Mouse (Mus musculus): ENCODE measurements around the gene Agt. TPM values are rescaled to one million over a fixed set of nuclear protein-coding genes. Genes with fewer than 3 reads are reported as not detected.
A peak's percentile ranks its signal among the peaks of the same experiment; 100 is the strongest.

Gene Agt
- polyA plus RNA-seq, 1 experiment from 2014 or later = 0.14 TPM

DNA sequence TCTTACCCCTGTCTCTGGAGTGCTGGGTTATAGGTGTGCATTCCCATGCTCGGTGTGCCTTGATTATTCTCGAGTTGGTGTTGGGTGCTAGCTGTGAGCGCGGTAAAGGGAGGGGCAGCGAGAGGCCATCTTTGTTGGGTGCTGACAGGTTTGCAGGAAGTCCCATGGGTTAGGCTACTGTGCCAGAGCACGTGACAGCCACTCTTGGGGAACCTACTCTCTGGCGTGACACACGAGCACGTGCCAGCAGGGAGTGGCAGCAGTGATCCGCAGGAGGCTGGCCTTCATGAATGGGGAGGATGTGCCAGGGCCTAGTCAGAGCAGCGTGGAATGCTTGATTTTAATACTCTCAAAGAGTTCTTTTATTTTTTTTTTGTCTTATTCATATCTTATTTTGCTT lies 43.2 kb downstream of the Agt start:
- Histone ChIP-seq H3K9ac (no peak overlapping the region), H3K27me3 (no peaks in the 10 kb centered on the region), H3K9me3 (no peaks in the 10 kb centered on the region), H3K4me1 (peaks cover 9% of the 10 kb centered on the region), H3K27ac (no peak overlapping the region), H3K4me3 (no peak overlapping the region), H3K36me3 (peaks cover 50% of the 10 kb centered on the region), H3K4me2 (replicated peaks) (no peak overlapping the region)
- 91% methylated on average over 11 of the region's 11 CpGs for WGBS
- ATAC-seq (ENCODE audit: insufficient number of reproducible peaks, insufficient read depth, low FRiP score, low TSS enrichment) = no peak

DNA sequence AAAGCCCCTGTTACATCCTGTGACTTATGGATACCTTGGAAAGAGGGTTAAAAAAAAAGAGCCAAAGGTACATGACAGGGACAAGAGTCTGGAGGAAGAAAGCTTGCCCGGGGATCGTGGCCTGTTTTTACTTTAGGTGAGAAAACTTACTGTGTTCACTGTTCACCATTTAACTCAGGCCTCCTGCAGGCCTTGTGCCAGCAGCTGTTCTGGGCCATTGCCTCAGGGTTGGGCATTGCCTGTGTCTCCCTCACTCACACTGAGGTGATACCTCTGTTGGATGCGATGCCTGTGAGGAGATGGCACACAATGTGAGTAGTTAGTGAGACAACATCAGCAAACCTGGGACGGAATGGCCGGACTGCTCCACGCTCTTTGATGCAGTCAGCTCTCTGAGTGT lies 47.6 kb downstream of the Agt start:
- WGBS = 92% methylated on average over 6 of the region's 6 CpGs
- Histone ChIP-seq H3K4me3 (0 out of 2 replicates have a peak overlapping the region, but pooled peaks have one; percentile 89), H3K27me3 (no peaks in the 10 kb centered on the region), H3K4me1 (peaks cover 9% of the 10 kb centered on the region), H3K9ac (no peak overlapping the region), H3K4me2 (replicated peaks) (peak overlapping the region; percentile 75), H3K36me3 (peaks cover 14% of the 10 kb centered on the region), H3K9me3 (no peaks in the 10 kb centered on the region), H3K27ac (no peak overlapping the region)
- ATAC-seq (ENCODE audit: insufficient number of reproducible peaks, insufficient read depth, low FRiP score, low TSS enrichment) = no peak

DNA sequence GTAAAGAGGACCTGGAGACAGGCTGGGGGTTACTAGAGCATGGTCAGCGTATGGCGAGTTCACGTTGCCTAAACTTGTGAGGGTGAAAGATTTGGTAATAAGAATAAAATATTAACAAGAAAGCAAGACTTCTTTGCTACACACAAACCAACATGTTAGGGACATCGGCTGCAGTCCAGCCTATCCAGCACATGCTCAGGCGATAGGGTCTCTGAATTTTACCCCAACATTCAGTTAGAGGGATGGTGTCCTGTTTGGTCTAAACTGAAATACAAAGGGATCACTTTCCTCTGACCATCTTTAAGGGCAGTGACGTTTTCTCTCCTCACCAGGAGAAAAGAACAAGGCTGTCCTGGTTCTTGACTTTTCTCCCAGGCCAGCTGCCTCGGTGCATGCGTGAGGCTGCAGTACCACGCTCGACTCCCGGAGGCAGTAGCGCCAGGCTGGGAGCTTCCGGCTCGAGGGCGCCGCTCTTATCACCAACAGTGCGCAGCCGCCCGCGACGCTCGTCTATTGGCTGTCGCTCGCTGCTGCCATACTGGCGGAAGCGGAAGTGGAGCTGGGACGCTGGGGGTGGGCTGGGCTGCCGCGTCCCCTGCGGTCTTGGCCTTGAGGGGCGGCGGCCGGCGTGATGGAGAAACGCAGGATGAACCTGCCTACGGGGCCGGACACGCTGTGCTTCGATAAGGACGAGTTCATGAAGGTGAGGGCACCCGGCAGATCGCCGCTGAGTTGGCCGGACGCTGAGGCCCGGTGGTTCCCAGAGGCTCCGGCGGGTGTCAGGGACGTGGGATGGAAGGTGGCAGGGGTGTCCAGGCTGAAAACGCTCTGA lies 49.0 kb downstream of the Agt start, which contains the start of gene Cog2:
Gene Cog2, plus strand, starts transcription at position 519 of the 832 bp plus-strand sequence.
- H3K9ac ChIP-seq = peak within 1 kb of the TSS; percentile 83
- H3K36me3 ChIP-seq = peaks cover under 1% of the 10 kb centered on the region
- peak; percentile 93 for ATAC-seq (ENCODE audit: insufficient number of reproducible peaks, insufficient read depth, low FRiP score, low TSS enrichment)
- H3K4me2 ChIP-seq (replicated peaks) = peak within 1 kb of the TSS; percentile 75
- no peak within 1 kb of the TSS for H3K27ac ChIP-seq
- peak within 1 kb of the TSS; percentile 89 for H3K4me3 ChIP-seq
- 10% methylated on average over 50 of the region's 50 CpGs for WGBS
- peaks cover 9% of the 10 kb centered on the region for H3K4me1 ChIP-seq
- H3K9me3 ChIP-seq = no peaks in the 10 kb centered on the region
- no peaks in the 10 kb centered on the region for H3K27me3 ChIP-seq

DNA sequence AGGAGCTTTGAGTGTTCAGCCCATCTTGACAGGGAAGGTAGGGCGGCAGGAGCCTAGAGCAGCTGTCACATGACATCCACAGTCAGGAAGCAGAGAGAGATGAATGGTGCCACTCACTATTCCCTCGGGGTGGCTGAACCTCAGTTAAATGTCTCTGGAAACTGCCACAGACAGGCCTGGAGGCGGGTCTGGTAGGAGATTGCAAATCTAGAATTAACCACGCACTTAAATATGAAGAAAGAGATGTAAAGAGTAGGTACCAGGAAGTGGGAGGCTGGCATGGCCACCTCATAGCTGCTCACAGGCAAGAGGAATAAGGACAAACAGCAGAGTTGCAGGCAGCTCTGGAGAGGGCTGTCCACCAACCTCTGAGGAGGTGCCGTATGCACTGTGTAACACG lies 52.4 kb downstream of the Agt start:
- H3K4me2 ChIP-seq (replicated peaks) = no peak overlapping the region
- peaks cover 9% of the 10 kb centered on the region for H3K4me1 ChIP-seq
- 69% methylated on average over 6 of the region's 6 CpGs for WGBS
- no peaks in the 10 kb centered on the region for H3K9me3 ChIP-seq
- no peak for ATAC-seq (ENCODE audit: insufficient number of reproducible peaks, insufficient read depth, low FRiP score, low TSS enrichment)
- H3K4me3 ChIP-seq = no peak overlapping the region
- H3K9ac ChIP-seq = no peak overlapping the region
- no peaks in the 10 kb centered on the region for H3K27me3 ChIP-seq
- no peaks in the 10 kb centered on the region for H3K36me3 ChIP-seq
- no peak overlapping the region for H3K27ac ChIP-seq

DNA sequence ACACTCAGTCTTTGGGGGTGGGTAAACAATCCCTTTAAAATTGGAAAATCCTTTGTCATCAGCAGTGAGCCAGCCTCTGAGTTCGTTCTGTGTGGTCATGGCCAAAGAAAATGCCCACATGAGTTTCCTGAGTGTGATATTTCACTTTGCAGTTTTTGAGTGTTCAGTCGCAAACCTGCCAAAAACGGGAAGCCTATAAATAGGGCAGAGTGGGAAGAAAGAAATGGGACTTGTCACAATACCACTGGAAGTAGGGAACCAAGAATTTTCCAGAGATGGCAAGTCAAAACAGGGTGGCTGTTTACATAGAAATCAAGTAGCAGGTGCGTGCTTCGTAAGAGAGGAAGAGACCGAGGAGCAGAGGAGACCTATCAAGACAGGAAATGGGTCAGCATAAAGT lies 53.0 kb downstream of the Agt start:
- H3K27me3 ChIP-seq = no peaks in the 10 kb centered on the region
- no peak overlapping the region for H3K4me2 ChIP-seq (replicated peaks)
- H3K9ac ChIP-seq = no peak overlapping the region
- peaks cover 3% of the 10 kb centered on the region for H3K4me1 ChIP-seq
- no peaks in the 10 kb centered on the region for H3K9me3 ChIP-seq
- 77% methylated on average over 6 of the region's 6 CpGs for WGBS
- no peaks in the 10 kb centered on the region for H3K36me3 ChIP-seq
- H3K4me3 ChIP-seq = no peak overlapping the region
- no peak overlapping the region for H3K27ac ChIP-seq
- ATAC-seq (ENCODE audit: insufficient number of reproducible peaks, insufficient read depth, low FRiP score, low TSS enrichment) = no peak

DNA sequence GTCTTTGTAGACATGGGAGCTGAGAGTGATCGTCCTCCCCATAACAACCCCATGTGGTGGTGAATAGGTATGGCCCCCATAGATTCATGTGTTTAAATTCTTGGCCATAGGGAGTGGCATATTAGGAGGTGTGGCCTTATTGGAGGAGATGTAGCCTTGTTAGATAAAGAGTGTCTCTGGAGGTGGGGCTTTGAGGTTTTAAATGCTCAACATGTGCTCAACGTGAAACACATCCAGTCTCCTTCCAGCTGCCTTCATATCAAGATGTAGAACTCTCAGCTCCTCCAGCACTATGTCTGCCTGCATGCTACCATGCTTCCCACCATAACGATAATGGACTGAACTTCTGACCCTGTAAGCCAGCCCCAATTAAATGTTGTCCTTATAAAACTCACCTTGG lies 53.5 kb downstream of the Agt start:
- Histone ChIP-seq H3K9ac (no peak overlapping the region), H3K9me3 (no peaks in the 10 kb centered on the region), H3K36me3 (no peaks in the 10 kb centered on the region), H3K4me1 (no peaks in the 10 kb centered on the region), H3K27ac (no peak overlapping the region), H3K4me2 (replicated peaks) (no peak overlapping the region), H3K27me3 (no peaks in the 10 kb centered on the region), H3K4me3 (no peak overlapping the region)
- ATAC-seq (ENCODE audit: insufficient number of reproducible peaks, insufficient read depth, low FRiP score, low TSS enrichment) = no peak
- 71% methylated on average over 3 of the region's 3 CpGs for WGBS

DNA sequence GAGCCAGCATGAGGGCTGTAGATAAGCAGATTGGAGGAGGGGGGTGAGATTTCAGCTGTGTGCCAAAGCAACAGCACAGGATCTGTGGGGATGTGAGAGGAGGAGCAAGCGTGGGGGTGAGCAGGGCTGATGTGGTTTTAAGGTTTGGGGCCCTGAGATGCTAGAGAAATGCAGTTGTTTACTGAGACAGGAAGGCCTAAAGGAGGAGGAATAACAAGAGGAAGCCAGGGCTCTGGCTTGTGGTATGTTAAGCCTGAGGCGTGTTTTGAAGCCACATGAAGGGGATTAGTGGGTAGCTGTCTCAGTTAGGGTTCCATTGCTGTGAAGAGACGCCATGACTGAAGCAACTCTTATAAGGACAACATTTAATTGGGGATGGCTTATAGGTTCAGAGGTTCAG lies 60.4 kb downstream of the Agt start:
- no peak for ATAC-seq (ENCODE audit: insufficient number of reproducible peaks, insufficient read depth, low FRiP score, low TSS enrichment)
- Histone ChIP-seq H3K4me3 (no peak overlapping the region), H3K9ac (no peak overlapping the region), H3K36me3 (no peaks in the 10 kb centered on the region), H3K27me3 (no peaks in the 10 kb centered on the region), H3K4me2 (replicated peaks) (no peak overlapping the region), H3K9me3 (no peaks in the 10 kb centered on the region), H3K27ac (no peak overlapping the region), H3K4me1 (no peaks in the 10 kb centered on the region)
- WGBS = 76% methylated on average over 3 of the region's 3 CpGs

DNA sequence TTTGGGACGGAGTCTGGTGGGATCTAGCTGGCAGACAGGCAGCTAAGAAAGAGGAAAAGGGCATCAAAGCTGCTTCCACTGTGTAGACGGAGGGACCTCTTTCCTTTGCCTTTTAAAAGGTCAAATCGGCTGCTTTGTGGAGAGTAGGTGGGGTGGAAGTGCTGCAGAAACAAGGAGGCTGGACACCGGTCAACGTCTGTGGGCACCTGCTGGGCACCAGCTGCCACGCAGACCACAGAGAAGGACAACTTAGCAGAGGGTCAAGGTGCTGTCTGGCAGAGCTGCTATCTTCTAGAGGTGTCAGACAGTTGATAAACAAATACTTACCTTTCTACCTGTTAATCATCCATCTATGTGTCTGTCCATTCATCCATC lies 61.2 kb downstream of the Agt start:
- WGBS = 79% methylated on average over 6 of the region's 6 CpGs
- Histone ChIP-seq H3K9ac (no peak overlapping the region), H3K4me3 (no peak overlapping the region), H3K27me3 (no peaks in the 10 kb centered on the region), H3K27ac (no peak overlapping the region), H3K4me1 (no peaks in the 10 kb centered on the region), H3K9me3 (no peaks in the 10 kb centered on the region), H3K36me3 (no peaks in the 10 kb centered on the region), H3K4me2 (replicated peaks) (no peak overlapping the region)
- no peak for ATAC-seq (ENCODE audit: insufficient number of reproducible peaks, insufficient read depth, low FRiP score, low TSS enrichment)

DNA sequence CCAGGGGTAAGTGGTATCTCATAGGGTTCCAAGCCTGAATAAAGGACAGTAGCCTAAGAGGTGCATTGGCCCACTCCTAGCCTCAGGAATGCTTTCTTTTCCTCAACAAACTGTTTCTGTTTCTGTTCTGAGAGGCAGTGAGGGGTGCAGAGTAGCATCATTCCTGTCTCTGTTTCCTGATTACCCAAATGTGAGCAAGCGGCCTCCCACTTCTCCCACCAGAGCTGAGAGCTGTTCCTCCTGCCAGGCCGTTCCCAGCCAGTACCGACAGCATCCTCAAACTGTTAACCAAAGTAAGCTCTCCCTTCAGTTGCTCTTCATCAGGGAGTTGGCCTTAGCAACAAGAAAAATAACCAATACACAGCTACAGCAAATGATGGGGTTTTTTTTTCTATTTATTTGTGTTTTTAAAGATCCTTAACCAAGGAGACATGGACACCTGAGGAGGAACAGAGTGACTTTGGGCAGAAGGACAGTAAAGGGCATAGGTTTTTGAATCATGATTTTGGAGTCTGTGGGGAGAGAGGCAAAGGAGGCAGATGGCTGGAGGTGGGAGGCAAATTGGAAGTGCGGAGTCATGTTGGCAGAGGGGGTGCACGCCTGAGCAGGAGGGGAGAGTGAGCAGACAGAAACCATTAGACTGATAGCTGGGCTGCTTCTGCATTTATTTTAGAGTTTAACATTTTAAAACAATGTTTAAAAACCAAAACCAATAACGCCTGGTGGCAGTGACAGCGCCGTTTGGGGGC lies 61.8 kb downstream of the Agt start:
- H3K9me3 ChIP-seq = no peaks in the 10 kb centered on the region
- 75% methylated on average over 8 of the region's 8 CpGs for WGBS
- H3K4me1 ChIP-seq = no peaks in the 10 kb centered on the region
- H3K4me3 ChIP-seq = no peak overlapping the region
- no peaks in the 10 kb centered on the region for H3K27me3 ChIP-seq
- H3K36me3 ChIP-seq = no peaks in the 10 kb centered on the region
- no peak overlapping the region for H3K9ac ChIP-seq
- no peak overlapping the region for H3K4me2 ChIP-seq (replicated peaks)
- ATAC-seq (ENCODE audit: insufficient number of reproducible peaks, insufficient read depth, low FRiP score, low TSS enrichment) = no peak
- H3K27ac ChIP-seq = no peak overlapping the region

Other genes with a start within 250 kb of the Agt start
- 2.0 and 2.1 TPM in 2 replicates for gene Pgbd5, start 130.0 kb downstream of the Agt start, polyA plus RNA-seq (2016; fragmentation: Nextera tagmentation; extraction: Ambion mirVana)
- gene Cog2, start 48.9 kb downstream of the Agt start, polyA plus RNA-seq (2016; fragmentation: Nextera tagmentation; extraction: Ambion mirVana) = 44.6 and 46.8 TPM in 2 replicates
- gene Capn9, start 6.4 kb upstream of the Agt start, polyA plus RNA-seq (2016; fragmentation: Nextera tagmentation; extraction: Ambion mirVana) = not detected in 2 replicates
- gene 2310022B05Rik, start 93.7 kb upstream of the Agt start, polyA plus RNA-seq (2016; fragmentation: Nextera tagmentation; extraction: Ambion mirVana) = 32.0 and 32.1 TPM in 2 replicates
- 52.8 and 54.1 TPM in 2 replicates for gene Ttc13, start 152.3 kb upstream of the Agt start, polyA plus RNA-seq (2016; fragmentation: Nextera tagmentation; extraction: Ambion mirVana)
- gene Arv1, start 152.4 kb upstream of the Agt start, polyA plus RNA-seq (2016; fragmentation: Nextera tagmentation; extraction: Ambion mirVana) = 33.2 and 35.6 TPM in 2 replicates
- 6.7 and 8.0 TPM in 2 replicates for gene Fam89a, start 182.1 kb upstream of the Agt start, polyA plus RNA-seq (2016; fragmentation: Nextera tagmentation; extraction: Ambion mirVana)
- 1.00 and 1.5 TPM in 2 replicates for gene Trim67, start 223.4 kb upstream of the Agt start, polyA plus RNA-seq (2016; fragmentation: Nextera tagmentation; extraction: Ambion mirVana)

All from embryonic facial prominence, embryonic 12.5 days (tissue).